Mouse (Mus musculus) midbrain, postnatal 0 days (tissue): ENCODE data around the gene 9230102O04Rik. TPM values are rescaled to one million over a fixed set of nuclear protein-coding genes. Genes with fewer than 3 reads are reported as not detected.

Experiments
- ATAC-seq: fragments of 200-750 bp; cut with Nextera tagmentation; 2 replicates; pipeline ENCODE4 v1.8.0; 2017; ENCODE audit warnings: moderate number of reproducible peaks, mild to moderate bottlenecking, moderate TSS enrichment, moderate library complexity; ENCODE audit not compliant: low FRiP score
- DNase-seq: peaks from one replicate; pipeline ENCODE4 v3.0.0-alpha.2; 2015; ENCODE audit warnings: low spot score
- H3K27ac ChIP-seq: fragments of 300-500 bp; sonication (generic); 2 replicates; pipeline ENCODE4 v1.5.1; 2014; ENCODE audit warnings: low read depth, mild to moderate bottlenecking, low read length, mixed read lengths
- H3K27me3 ChIP-seq: fragments of 300-500 bp; sonication (generic); 2 replicates; pipeline ENCODE4 v1.6.1; 2014; ENCODE audit warnings: low read length, control low read depth, mixed read lengths; ENCODE audit not compliant: insufficient read depth
- H3K36me3 ChIP-seq: fragments of 300-500 bp; sonication (generic); 2 replicates; pipeline ENCODE4 v1.6.1; 2014; ENCODE audit warnings: low read length, control low read depth, mixed read lengths; ENCODE audit not compliant: insufficient read depth
- H3K4me1 ChIP-seq: fragments of 300-500 bp; sonication (generic); 2 replicates; pipeline ENCODE4 v1.6.1; 2014; ENCODE audit warnings: mild to moderate bottlenecking, control low read depth, antibody characterized with exemption, low read length, mixed read lengths; ENCODE audit not compliant: insufficient read depth
- H3K4me2 ChIP-seq: fragments of 300-500 bp; sonication (generic); 2 replicates; pipeline ENCODE4 v1.6.1; 2014; ENCODE audit warnings: low read depth, mild to moderate bottlenecking, low read length, mixed read lengths; ENCODE audit not compliant: poor library complexity, severe bottlenecking
- H3K4me3 ChIP-seq: fragments of 300-500 bp; sonication (generic); 2 replicates; pipeline ENCODE4 v1.5.1; 2014; ENCODE audit warnings: low read depth, mild to moderate bottlenecking, low read length, moderate library complexity
- H3K9ac ChIP-seq: fragments of 300-500 bp; sonication (generic); replicated peaks from 2 replicates; pipeline ENCODE4 v1.6.1; 2014; ENCODE audit warnings: mild to moderate bottlenecking, low read length, moderate library complexity, mixed read lengths; ENCODE audit not compliant: poor library complexity, severe bottlenecking
- H3K9me3 ChIP-seq: fragments of 300-500 bp; sonication (generic); 2 replicates; pipeline ENCODE4 v1.6.1; 2016; ENCODE audit warnings: low read length, control low read depth
- CTCF ChIP-seq: IDR thresholded peaks from 2 replicates; pipeline ENCODE4 v1.5.1; 2016; ENCODE audit warnings: antibody characterized with exemption, mild to moderate bottlenecking
- WGBS: fragments of 180-500 bp; shearing (Covaris S2); extraction: QIAGEN DNeasy Blood & Tissue Kit; methylation state at CpG from one replicate; pipeline ENCODE4 v1.1.7; 2014; 5-methylcytosine and 5-hydroxymethylcytosine counted together
- polyA plus RNA-seq: library from polyadenylated mRNA; unstranded; fragments of >200 nt; fragmentation: Nextera tagmentation; extraction: Ambion mirVana; gene quantifications from 2 replicates; pipeline ENCODE4 v1.2.1, GENCODE M21; 2015
- total RNA-seq: library from RNA; depleted of rRNA; stranded (reverse); fragments of >200 nt; gene quantifications from 2 replicates; pipeline ENCODE4 v1.2.3, GENCODE M21; 2014

The 9230102O04Rik gene
- total and polyA plus RNA-seq, 2 experiments from 2014 or later = 0.77 to 2.2 TPM

DNA sequence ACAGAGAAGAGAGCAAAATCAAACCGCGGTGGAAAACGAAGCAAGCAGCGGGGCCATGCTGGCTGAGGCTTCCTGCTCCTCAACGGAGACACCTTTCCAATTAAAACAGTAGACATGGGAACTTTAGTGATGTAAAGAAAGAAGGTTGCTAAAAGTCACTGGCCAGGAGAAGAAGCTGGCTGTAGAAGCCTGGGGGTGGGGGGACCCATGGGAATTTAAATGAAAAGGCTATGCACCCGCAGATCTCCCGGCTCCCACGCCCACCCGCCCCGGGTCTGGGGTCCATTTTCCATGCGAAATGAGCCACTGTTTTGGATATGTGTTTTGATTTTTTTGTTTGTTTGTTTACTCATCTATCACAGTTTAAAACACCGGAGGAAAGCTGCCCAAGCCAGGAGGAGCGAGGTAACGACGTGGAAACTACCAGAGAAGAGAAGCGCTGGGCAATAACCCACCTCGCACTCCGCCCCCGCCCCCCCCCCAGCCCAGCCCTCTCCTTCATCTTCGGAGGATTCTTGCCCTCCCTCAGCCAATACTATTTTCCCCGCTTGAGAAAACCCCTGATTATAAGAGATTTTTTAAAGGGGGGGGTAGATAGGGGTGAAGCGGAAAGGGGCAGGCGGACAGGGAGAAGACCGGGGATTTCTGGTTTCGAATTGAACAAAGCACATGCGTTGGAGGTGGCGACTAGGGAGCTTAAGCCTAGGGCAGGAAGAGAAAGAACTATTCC is 5.4 kb downstream of the 9230102O04Rik start:
- Histone ChIP-seq H3K27me3 (peaks cover 30% of the 10 kb centered on the region), H3K36me3 (no peaks in the 10 kb centered on the region), H3K27ac (peak overlapping the region; percentile 83), H3K9ac (peak overlapping the region; percentile 61), H3K4me1 (no peaks in the 10 kb centered on the region), H3K9me3 (no peaks in the 10 kb centered on the region), H3K4me2 (peak overlapping the region; percentile 71), H3K4me3 (peak overlapping the region; percentile 43)
- TF ChIP-seq CTCF = no peak
- ATAC-seq (no peak), DNase-seq (no peak)
- under 1% methylated on average over 27 of the region's 27 CpGs for WGBS

DNA sequence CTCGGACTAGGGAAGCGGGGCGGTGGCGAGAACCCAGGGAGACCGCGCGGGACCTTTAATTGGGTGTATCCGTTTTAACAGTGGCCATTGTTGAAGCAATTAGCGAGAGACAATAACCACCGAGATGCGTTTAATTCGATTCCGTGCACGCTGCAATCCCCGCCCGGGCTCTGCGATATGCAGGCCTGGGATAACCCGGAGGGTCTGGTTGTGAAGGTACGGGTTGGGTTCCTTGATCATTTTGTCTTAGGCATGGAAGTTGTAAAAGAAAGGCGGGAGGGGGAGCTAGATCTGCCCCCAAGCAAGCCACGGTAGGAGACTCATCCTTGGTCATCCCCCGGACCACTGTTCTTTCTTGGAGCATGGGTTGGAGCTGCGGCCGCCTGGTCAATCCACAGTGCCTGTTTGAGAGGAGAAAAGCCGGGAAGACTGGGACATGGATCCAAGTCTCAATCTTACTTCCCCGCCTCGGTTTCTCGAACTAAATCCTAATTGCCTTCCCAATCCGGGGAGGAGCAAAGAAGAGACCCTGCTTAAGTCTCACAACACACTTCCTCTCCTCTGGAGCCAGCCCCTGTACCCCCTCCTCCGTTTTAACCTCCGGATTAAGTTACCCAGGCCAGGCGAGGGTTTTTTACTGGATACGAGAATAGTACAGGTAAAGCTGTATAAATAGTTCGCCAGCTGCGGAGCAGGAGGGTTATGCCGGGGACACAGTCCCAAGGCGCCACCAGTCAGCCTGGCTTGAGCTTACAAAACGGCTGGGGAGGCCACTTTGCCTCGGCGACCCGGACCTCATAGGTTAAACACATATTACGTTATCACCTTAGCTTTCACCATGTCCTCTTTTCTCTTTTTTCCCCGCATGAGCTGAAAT is 6.2 kb downstream of the 9230102O04Rik start:
- H3K4me3 ChIP-seq = peak overlapping the region; percentile 43
- TF ChIP-seq CTCF = no peak
- peaks cover 31% of the 10 kb centered on the region for H3K27me3 ChIP-seq
- no peaks in the 10 kb centered on the region for H3K9me3 ChIP-seq
- no peaks in the 10 kb centered on the region for H3K36me3 ChIP-seq
- H3K27ac ChIP-seq = peak overlapping the region; percentile 83
- WGBS = under 1% methylated on average over 43 of the region's 43 CpGs
- DNase-seq = no peak
- H3K4me2 ChIP-seq = peak overlapping the region; percentile 71
- no peaks in the 10 kb centered on the region for H3K4me1 ChIP-seq
- H3K9ac ChIP-seq = peak overlapping the region; percentile 61
- no peak for ATAC-seq

DNA sequence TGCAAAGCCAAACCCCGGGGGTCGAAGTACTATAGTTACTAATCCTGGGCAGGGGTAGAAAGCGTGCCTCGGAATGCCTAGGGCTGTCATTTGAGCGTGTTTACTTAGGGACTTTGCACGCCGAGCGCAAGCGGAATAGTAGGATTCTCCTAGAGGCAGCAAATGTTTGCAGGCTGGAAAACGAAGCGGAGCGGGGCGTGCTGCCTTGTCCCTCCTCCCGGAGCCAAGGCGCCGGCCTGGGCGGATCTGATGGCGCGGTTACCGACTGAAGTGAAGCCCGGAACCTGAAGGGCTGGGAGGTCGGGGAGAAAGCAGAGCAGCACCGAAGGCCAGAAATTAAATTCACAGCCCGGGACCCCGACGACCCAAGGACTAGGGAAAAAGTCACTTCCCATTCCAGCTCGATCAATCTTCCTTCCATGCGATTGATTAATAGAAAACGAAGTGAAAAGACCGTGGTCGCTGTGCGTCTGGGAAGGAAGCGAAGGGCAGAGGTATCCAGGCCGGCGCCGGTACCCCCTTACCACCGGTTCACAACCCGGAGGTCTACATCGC is 6.9 kb downstream of the 9230102O04Rik start:
- no peak for ATAC-seq
- H3K9ac ChIP-seq = peak overlapping the region; percentile 61
- peaks cover 31% of the 10 kb centered on the region for H3K27me3 ChIP-seq

DNA sequence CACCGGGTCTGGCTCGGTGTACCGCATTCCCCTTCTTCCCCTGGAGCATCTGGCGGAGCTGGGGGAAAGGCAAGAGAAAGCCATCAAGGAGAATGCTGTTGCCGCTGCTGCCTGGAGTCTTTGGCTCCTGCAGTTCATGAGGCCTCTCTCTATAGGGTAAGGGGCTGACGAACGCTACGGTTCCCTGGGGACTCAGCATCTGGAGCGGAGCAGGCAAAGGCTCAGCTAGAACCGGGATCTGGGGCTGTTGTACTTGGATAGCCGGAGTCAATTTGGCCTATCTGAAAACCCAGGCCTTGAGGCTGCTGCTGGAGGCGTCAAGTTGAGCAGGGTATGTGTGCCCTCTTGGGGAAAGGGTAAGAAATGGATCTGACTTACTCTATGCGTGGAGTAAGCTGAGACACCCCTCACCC is 7.7 kb downstream of the 9230102O04Rik start:
- peak overlapping the region; percentile 61 for H3K9ac ChIP-seq
- DNase-seq = peak; percentile 19
- H3K27ac ChIP-seq = peak overlapping the region; percentile 83
- 0 out of 2 replicates have a peak, but pooled peaks have one; percentile 6 for ATAC-seq
- H3K4me1 ChIP-seq = no peaks in the 10 kb centered on the region
- H3K4me3 ChIP-seq = peak overlapping the region; percentile 43
- H3K4me2 ChIP-seq = peak overlapping the region; percentile 71
- H3K9me3 ChIP-seq = no peaks in the 10 kb centered on the region
- H3K27me3 ChIP-seq = peaks cover 27% of the 10 kb centered on the region
- H3K36me3 ChIP-seq = no peaks in the 10 kb centered on the region
- no peak for TF ChIP-seq CTCF
- 2% methylated on average over 12 of the region's 13 CpGs for WGBS

More for the DNA sequence above, 6.9 kb downstream of the 9230102O04Rik start:
- under 1% methylated on average over 39 of the region's 39 CpGs for WGBS
- no peak for DNase-seq
- Histone ChIP-seq H3K4me3 (peak overlapping the region; percentile 43), H3K9me3 (no peaks in the 10 kb centered on the region), H3K36me3 (no peaks in the 10 kb centered on the region), H3K27ac (peak overlapping the region; percentile 83), H3K4me1 (no peaks in the 10 kb centered on the region), H3K4me2 (peak overlapping the region; percentile 71)
- TF ChIP-seq CTCF = no peak

DNA sequence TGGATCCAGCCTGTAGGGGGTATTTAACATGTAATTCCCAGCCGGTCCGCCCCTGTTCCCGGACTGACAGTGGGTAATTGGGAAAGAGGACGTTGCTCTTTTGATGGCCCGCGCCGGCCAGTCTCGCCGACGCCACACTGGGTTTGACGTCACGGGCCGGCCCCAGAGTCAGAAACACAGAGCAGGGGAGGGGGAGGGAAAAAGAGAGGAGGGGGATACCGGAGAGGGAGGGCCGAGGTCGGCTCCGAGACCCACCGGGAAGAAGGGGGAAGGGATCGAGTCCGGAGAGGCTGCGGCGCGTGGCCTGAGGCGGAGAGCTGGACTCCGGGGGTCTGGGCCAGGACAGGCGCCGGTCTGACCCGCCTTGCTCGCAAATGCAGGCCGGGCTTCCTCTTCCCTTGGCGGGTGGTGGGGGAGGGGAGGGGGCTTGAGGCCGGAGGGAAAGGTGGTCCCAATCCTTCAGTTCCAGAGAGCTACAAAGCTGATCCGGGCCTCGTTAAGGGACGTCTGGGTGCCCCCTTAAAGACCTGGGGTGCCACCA is 8.2 kb downstream of the 9230102O04Rik start, which contains the start of gene 4930412O13Rik:
Gene 4930412O13Rik, plus strand, starts transcription at position 202 of the 541 bp plus-strand sequence.
- H3K9ac ChIP-seq = peak within 1 kb of the TSS; percentile 61
- no peaks in the 10 kb centered on the region for H3K4me1 ChIP-seq
- peak within 1 kb of the TSS; percentile 71 for H3K4me2 ChIP-seq
- peak within 1 kb of the TSS; percentile 83 for H3K27ac ChIP-seq
- H3K9me3 ChIP-seq = no peaks in the 10 kb centered on the region
- peak within 1 kb of the TSS; percentile 43 for H3K4me3 ChIP-seq
- H3K27me3 ChIP-seq = peaks cover 22% of the 10 kb centered on the region
- no peak for TF ChIP-seq CTCF
- no peak for DNase-seq
- H3K36me3 ChIP-seq = no peaks in the 10 kb centered on the region
- no peak for ATAC-seq
- WGBS = 0% methylated on average over 28 of the region's 35 CpGs
